Mouse (Mus musculus) MEL (cell line): ENCODE data around the gene Atp6v1e1. TPM values are rescaled to one million over a fixed set of nuclear protein-coding genes. Genes with fewer than 3 reads are reported as not detected.

Source experiments
- DNase-seq: peaks from one replicate; pipeline ENCODE4 v3.0.0; 2011; ENCODE audit warnings: low read depth, low spot score
- H3K27ac ChIP-seq: 2 replicates; pipeline ENCODE4 v1.5.1; 2012; ENCODE audit warnings: low read depth, mild to moderate bottlenecking, control low read depth, low read length, moderate library complexity; ENCODE audit not compliant: control insufficient read depth
- H3K27me3 ChIP-seq, 2 experiments: fragments of 150-350 bp in 1 of 2; sonication (generic) in 1 of 2; 2 replicates each; pipeline ENCODE4 v1.6.1; 2012; ENCODE audit warnings: low read length in 2 of 2, mild to moderate bottlenecking in 2 of 2, improper control_type of control experiment in 1 of 2, moderate library complexity in 1 of 2; ENCODE audit not compliant: insufficient read depth in 2 of 2, control insufficient read depth in 1 of 2
- H3K36me3 ChIP-seq, 2 experiments: 2 replicates each; pipeline ENCODE4 v1.6.1; 2012 to 2014; ENCODE audit warnings: low read length in 2 of 2, improper control_type of control experiment in 1 of 2, inconsistent platforms in 1 of 2, mild to moderate bottlenecking in 1 of 2; ENCODE audit not compliant: insufficient read depth in 2 of 2, control insufficient read depth in 1 of 2
- H3K4me1 ChIP-seq, 2 experiments: fragments of 150-350 bp in 1 of 2; sonication (generic) in 1 of 2; 2 replicates each; pipeline ENCODE4 v1.6.1; 2012; ENCODE audit warnings: low read length in 2 of 2, improper control_type of control experiment in 1 of 2, mild to moderate bottlenecking in 1 of 2; ENCODE audit not compliant: insufficient read depth in 2 of 2, control insufficient read depth in 1 of 2
- H3K4me3 ChIP-seq, 2 experiments: fragments of 150-350 bp in 1 of 2; sonication (generic) in 1 of 2; 2 replicates each; pipeline ENCODE4 v1.5.1; 2012; ENCODE audit warnings: low read depth in 2 of 2, low read length in 2 of 2, mild to moderate bottlenecking in 2 of 2, moderate library complexity in 2 of 2, control low read depth in 1 of 2, improper control_type of control experiment in 1 of 2; ENCODE audit not compliant: control insufficient read depth in 1 of 2, insufficient read depth in 1 of 2
- H3K79me2 ChIP-seq: 2 replicates; pipeline ENCODE4 v1.6.1; 2012; ENCODE audit warnings: mild to moderate bottlenecking, low read length, moderate library complexity; ENCODE audit not compliant: control insufficient read depth, poor library complexity, insufficient read depth
- H3K9ac ChIP-seq: 2 replicates; pipeline ENCODE4 v1.6.1; 2012; ENCODE audit warnings: low read depth, mild to moderate bottlenecking, control low read depth, low read length, moderate library complexity; ENCODE audit not compliant: control insufficient read depth, poor library complexity, severe bottlenecking
- H3K9me3 ChIP-seq: fragments of 150-350 bp; sonication (generic); replicated peaks from 2 replicates; pipeline ENCODE4 v1.6.1; 2012; ENCODE audit warnings: mild to moderate bottlenecking, low read length, improper control_type of control experiment, moderate library complexity; ENCODE audit not compliant: insufficient read depth
- CHD2 ChIP-seq: IDR thresholded peaks from 2 replicates; pipeline ENCODE4 v1.6.1; 2011; ENCODE audit warnings: low read length, improper control_type of control experiment
- E2F4 ChIP-seq: IDR thresholded peaks from 2 replicates; pipeline ENCODE4 v1.6.1; 2011; ENCODE audit warnings: low read depth, low read length, improper control_type of control experiment, borderline replicate concordance
- EP300 ChIP-seq, 2 experiments: IDR thresholded peaks; 2 replicates each; pipeline ENCODE4 v1.6.1; 2011; ENCODE audit warnings: improper control_type of control experiment in 2 of 2, low read length in 2 of 2, low read depth in 1 of 2, mild to moderate bottlenecking in 1 of 2
- JUND ChIP-seq: IDR thresholded peaks from 2 replicates; pipeline ENCODE4 v1.6.1; 2011; ENCODE audit warnings: low read depth, mild to moderate bottlenecking, improper control_type of control experiment, low read length
- KAT2A ChIP-seq: conservative IDR thresholded peaks from 2 replicates; pipeline ENCODE4 v1.6.1; 2012; ENCODE audit warnings: low read depth, low read length, improper control_type of control experiment, inconsistent platforms
- MAFK ChIP-seq: IDR thresholded peaks from 2 replicates; pipeline ENCODE4 v1.6.1; 2011; ENCODE audit warnings: low read depth, mild to moderate bottlenecking, low read length, improper control_type of control experiment, borderline replicate concordance
- MAX ChIP-seq: IDR thresholded peaks from 2 replicates; pipeline ENCODE4 v1.6.1; 2011; ENCODE audit warnings: low read length, improper control_type of control experiment
- MEF2A ChIP-seq: IDR thresholded peaks from 2 replicates; pipeline ENCODE4 v1.6.1; 2014; ENCODE audit warnings: low read depth, mild to moderate bottlenecking, inconsistent platforms, low read length, improper control_type of control experiment; ENCODE audit not compliant: poor library complexity, insufficient replicate concordance, severe bottlenecking; ENCODE audit errors: extremely low read depth
- MXI1 ChIP-seq: IDR thresholded peaks from 2 replicates; pipeline ENCODE4 v1.6.1; 2011; ENCODE audit warnings: mild to moderate bottlenecking, low read depth, low read length, improper control_type of control experiment
- MYB ChIP-seq: IDR thresholded peaks from 2 replicates; pipeline ENCODE4 v1.6.1; 2011; ENCODE audit warnings: mild to moderate bottlenecking, low read depth, low read length, improper control_type of control experiment
- MYC ChIP-seq: IDR thresholded peaks from 2 replicates; pipeline ENCODE4 v1.6.1; 2011; ENCODE audit warnings: low read depth, mild to moderate bottlenecking, low read length, improper control_type of control experiment, moderate library complexity
- NELFE ChIP-seq: IDR thresholded peaks from 2 replicates; pipeline ENCODE4 v1.6.1; 2011; ENCODE audit warnings: low read depth, low read length, improper control_type of control experiment
- POLR2A ChIP-seq, 2 experiments: IDR thresholded peaks; 2 replicates each; pipeline ENCODE4 v1.6.1; 2011 to 2012; ENCODE audit warnings: low read length in 2 of 2, mild to moderate bottlenecking in 2 of 2, control low read depth in 1 of 2, improper control_type of control experiment in 1 of 2, low read depth in 1 of 2, moderate library complexity in 1 of 2; ENCODE audit not compliant: control insufficient read depth in 1 of 2, insufficient read depth in 1 of 2, poor library complexity in 1 of 2
- POLR2AphosphoS2 ChIP-seq: IDR thresholded peaks from 2 replicates; pipeline ENCODE4 v1.6.1; 2011; ENCODE audit warnings: low read length, improper control_type of control experiment
- POLR2AphosphoS5 ChIP-seq: IDR thresholded peaks from 2 replicates; pipeline ENCODE4 v1.6.1; 2012; ENCODE audit warnings: low read depth, borderline replicate concordance, mild to moderate bottlenecking, inconsistent platforms, low read length, moderate library complexity, mixed read lengths
- RCOR1 ChIP-seq: IDR thresholded peaks from 2 replicates; pipeline ENCODE4 v1.6.1; 2012; ENCODE audit warnings: low read depth, mild to moderate bottlenecking, inconsistent platforms, low read length, improper control_type of control experiment
- SIN3A ChIP-seq: IDR thresholded peaks from 2 replicates; pipeline ENCODE4 v1.6.1; 2012; ENCODE audit warnings: low read length, improper control_type of control experiment, inconsistent platforms
- SMC3 ChIP-seq: IDR thresholded peaks from 2 replicates; pipeline ENCODE4 v1.6.1; 2011; ENCODE audit warnings: low read depth, low read length, improper control_type of control experiment
- TAL1 ChIP-seq: IDR thresholded peaks from 2 replicates; pipeline ENCODE4 v1.6.1; 2012; ENCODE audit warnings: mild to moderate bottlenecking, inconsistent platforms, low read length, moderate library complexity, mixed read lengths
- TBP ChIP-seq: IDR thresholded peaks from 2 replicates; pipeline ENCODE4 v1.8.0; 2011; ENCODE audit warnings: low read depth, low read length, improper control_type of control experiment
- TCF12 ChIP-seq: IDR thresholded peaks from 2 replicates; pipeline ENCODE4 v1.6.1; 2014; ENCODE audit warnings: low read depth, mild to moderate bottlenecking, inconsistent platforms, low read length, improper control_type of control experiment, moderate library complexity
- UBTF ChIP-seq: IDR thresholded peaks from 2 replicates; pipeline ENCODE4 v1.6.1; 2012; ENCODE audit warnings: low read depth, mild to moderate bottlenecking, inconsistent platforms, low read length, improper control_type of control experiment, moderate library complexity, borderline replicate concordance; ENCODE audit not compliant: insufficient read depth
- USF1 ChIP-seq: IDR thresholded peaks from 2 replicates; pipeline ENCODE4 v1.6.1; 2014; ENCODE audit warnings: low read depth, mild to moderate bottlenecking, inconsistent platforms, low read length, improper control_type of control experiment, moderate library complexity
- ZC3H11A ChIP-seq: IDR thresholded peaks from 2 replicates; pipeline ENCODE4 v1.6.1; 2012; ENCODE audit warnings: low read depth, mild to moderate bottlenecking, inconsistent platforms, low read length, improper control_type of control experiment
- ZKSCAN1 ChIP-seq: IDR thresholded peaks from 2 replicates; pipeline ENCODE4 v1.6.1; 2012; ENCODE audit warnings: low read depth, mild to moderate bottlenecking, inconsistent platforms, low read length, improper control_type of control experiment, moderate library complexity
- ZMIZ1 ChIP-seq: IDR thresholded peaks from 2 replicates; pipeline ENCODE4 v1.6.1; 2012; ENCODE audit warnings: low read depth, mild to moderate bottlenecking, inconsistent platforms, low read length, improper control_type of control experiment, moderate library complexity
- ZNF384 ChIP-seq: IDR thresholded peaks from 2 replicates; pipeline ENCODE4 v1.6.1; 2012; ENCODE audit warnings: low read depth, mild to moderate bottlenecking, inconsistent platforms, low read length, improper control_type of control experiment
- polyA plus RNA-seq, 2 experiments: library from polyadenylated mRNA; stranded (reverse) in 1 of 2; unstranded in 1 of 2; fragments of >175 nt in 1 of 2; fragments of >200 nt in 1 of 2; gene quantifications; 2 replicates each; pipeline versions ENCODE4 v1.2.1 to v1.2.4; 2012; ENCODE audit warnings: low replicate concordance in 2 of 2, low read depth in 1 of 2; ENCODE audit not compliant: insufficient read length in 2 of 2, insufficient read depth in 1 of 2, missing spikeins in 1 of 2
- total RNA-seq: library from RNA; depleted of rRNA; stranded (reverse); fragments of 300-350 nt; gene quantifications from 2 replicates; pipeline ENCODE4 v1.2.3, GENCODE M21; 2012

Gene Atp6v1e1
- total and polyA plus RNA-seq, 3 experiments: 123 to 129 TPM; not detected in 1

GRCm38 (mm10) chr6:120776286-120776685 is 46.3 kb downstream of the Atp6v1e1 start:
- Histone ChIP-seq H3K4me3 (no peak overlapping the region), H3K36me3 (no peaks in the 10 kb centered on the region; a peak in 1 of 4 replicates), H3K4me1 (no peaks in the 10 kb centered on the region), H3K27ac (no peak overlapping the region), H3K79me2 (no peaks in the 10 kb centered on the region), H3K9ac (no peak overlapping the region), H3K27me3 (no peaks in the 10 kb centered on the region), H3K9me3 (no peaks in the 10 kb centered on the region)
- no peak for TF ChIP-seq TCF12
- no peak for TF ChIP-seq ZMIZ1
- TF ChIP-seq UBTF: no peak
- TF ChIP-seq JUND: no peak
- TF ChIP-seq KAT2A: no peak
- no peak for TF ChIP-seq ZC3H11A
- no peak for TF ChIP-seq SIN3A
- no peak for TF ChIP-seq POLR2AphosphoS5
- no peak for TF ChIP-seq MEF2A
- no peak for TF ChIP-seq MYC
- TF ChIP-seq NELFE: no peak
- no peak for TF ChIP-seq RCOR1
- no peak for TF ChIP-seq USF1
- no peak for TF ChIP-seq POLR2AphosphoS2
- no peak for TF ChIP-seq EP300 (IDR thresholded peaks at IDR 0.05; ENCODE audit: low read depth in 1 of 2, low read length in 2 of 2)
- TF ChIP-seq ZNF384: no peak
- TF ChIP-seq E2F4: no peak
- DNase-seq: no peak

- Histone ChIP-seq H3K4me3 (no peak overlapping the region), H3K4me1 (no peaks in the 10 kb centered on the region), H3K79me2 (no peaks in the 10 kb centered on the region), H3K36me3 (no peaks in the 10 kb centered on the region), H3K9ac (no peak overlapping the region), H3K27me3 (no peaks in the 10 kb centered on the region), H3K27ac (no peak overlapping the region), H3K9me3 (no peaks in the 10 kb centered on the region)
- TF ChIP-seq E2F4 (no peak), MAFK (no peak), TCF12 (no peak), MAX (no peak), MXI1 (no peak), TAL1 (no peak), KAT2A (no peak), ZKSCAN1 (no peak), TBP (no peak), CHD2 (no peak), EP300 (IDR thresholded peaks at IDR 0.05; ENCODE audit: low read depth in 1 of 2, low read length in 2 of 2) (no peak), MYB (no peak), POLR2A (IDR thresholded peaks at IDR 0.05; ENCODE audit: control insufficient read depth in 1 of 2, insufficient read depth in 1 of 2, low read depth in 1 of 2, low read length in 2 of 2, poor library complexity in 1 of 2) (no peak), MEF2A (no peak), ZC3H11A (no peak), SMC3 (no peak)
- no peak for DNase-seq
Measured at GRCm38 (mm10) chr6:120773763-120774162, 48.8 kb downstream of the Atp6v1e1 start.
